Mouse (Mus musculus): ENCODE measurements around the gene Cmtr2. TPM values are rescaled to one million over a fixed set of nuclear protein-coding genes. Genes with fewer than 3 reads are reported as not detected.

The Cmtr2 gene
- total RNA-seq, 2 experiments from 2014 or later: 5.7 to 6.1 TPM

- no peak for DNase-seq (ENCODE audit: extremely low spot score in 1 of 2, low spot score in 1 of 2)
Measured at GRCm38 (mm10) chr8:110247238-110247637, 31.8 kb downstream of the Cmtr2 start.

- DNase-seq (ENCODE audit: extremely low spot score in 1 of 2, low spot score in 1 of 2): no peak
Measured at GRCm38 (mm10) chr8:110253986-110254385, 38.5 kb downstream of the Cmtr2 start.

DNA sequence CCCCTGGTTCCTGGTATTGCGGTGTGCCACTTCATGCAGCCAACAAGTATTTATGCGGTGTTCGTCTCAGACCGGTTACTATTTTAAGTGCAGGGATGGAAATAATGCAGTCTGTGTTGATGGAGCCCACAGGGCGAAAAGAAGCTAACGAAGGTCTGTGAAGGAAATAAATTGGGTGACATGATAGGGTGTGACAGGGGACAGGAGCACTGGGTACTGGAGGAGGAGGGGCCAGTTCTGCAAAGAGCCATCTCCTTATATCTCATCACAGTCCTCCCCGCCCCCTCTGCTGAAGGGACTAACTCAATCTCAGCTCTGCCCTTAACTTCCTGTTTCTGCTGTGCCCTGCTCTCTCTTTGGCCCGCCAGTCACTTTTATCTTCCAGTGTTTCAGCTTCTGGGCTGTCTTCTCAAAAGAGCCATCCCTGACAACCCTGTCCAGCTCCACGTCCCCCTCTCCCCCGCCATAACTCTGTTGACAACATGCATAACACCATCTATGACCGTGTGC lies 50.4 kb downstream of the Cmtr2 start:
- no peak for DNase-seq (ENCODE audit: extremely low spot score in 1 of 2, low spot score in 1 of 2)

- DNase-seq (ENCODE audit: extremely low spot score in 1 of 2, low spot score in 1 of 2): peak; percentile 82 to 85
Measured at GRCm38 (mm10) chr8:110266741-110267140, 51.3 kb downstream of the Cmtr2 start, which contains the start of gene Hydin. Gene Hydin (plus strand): TSS chr8:110266977.

DNA sequence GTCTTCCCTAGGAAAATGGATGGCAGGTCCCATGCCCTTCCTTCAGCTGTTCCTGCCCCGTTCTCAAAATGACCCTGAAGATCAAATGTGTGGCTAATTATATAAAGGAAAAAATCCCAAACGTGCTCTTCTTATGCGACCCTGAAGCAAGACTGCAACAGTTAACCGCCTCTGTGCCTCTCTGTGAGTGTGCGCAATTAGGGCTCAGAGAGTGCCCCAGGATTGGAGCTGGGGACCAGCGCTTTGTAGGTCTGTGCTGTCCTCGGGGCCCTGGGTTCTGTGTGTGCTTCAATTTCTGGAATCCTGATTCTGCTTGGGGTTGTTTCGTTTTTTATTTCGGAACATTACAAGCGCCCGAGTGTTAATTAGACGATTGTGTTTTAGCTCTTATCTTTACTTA lies 51.8 kb downstream of the Cmtr2 start:
- DNase-seq (ENCODE audit: extremely low spot score in 1 of 2, low spot score in 1 of 2): no peak

DNA sequence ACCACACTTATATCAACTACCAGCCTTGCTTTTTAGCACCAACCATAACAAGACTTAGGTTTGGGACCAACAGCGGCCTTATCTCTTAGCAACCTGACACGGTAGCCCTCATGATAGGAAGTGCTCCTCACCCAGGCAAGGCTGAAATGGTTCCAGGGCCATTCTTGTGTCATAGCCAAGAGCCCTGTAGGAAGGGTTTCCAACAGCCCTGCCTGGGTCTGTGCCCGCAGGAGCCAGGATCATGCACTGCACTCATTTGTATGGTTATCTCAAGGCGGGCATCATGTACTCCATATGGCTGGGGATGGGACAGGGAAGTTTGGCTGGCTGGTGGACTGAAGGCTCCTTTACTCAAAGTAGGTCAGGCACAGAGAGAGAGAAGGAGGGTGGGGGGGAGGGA lies 55.2 kb downstream of the Cmtr2 start:
- DNase-seq (ENCODE audit: extremely low spot score in 1 of 2, low spot score in 1 of 2): no peak

DNA sequence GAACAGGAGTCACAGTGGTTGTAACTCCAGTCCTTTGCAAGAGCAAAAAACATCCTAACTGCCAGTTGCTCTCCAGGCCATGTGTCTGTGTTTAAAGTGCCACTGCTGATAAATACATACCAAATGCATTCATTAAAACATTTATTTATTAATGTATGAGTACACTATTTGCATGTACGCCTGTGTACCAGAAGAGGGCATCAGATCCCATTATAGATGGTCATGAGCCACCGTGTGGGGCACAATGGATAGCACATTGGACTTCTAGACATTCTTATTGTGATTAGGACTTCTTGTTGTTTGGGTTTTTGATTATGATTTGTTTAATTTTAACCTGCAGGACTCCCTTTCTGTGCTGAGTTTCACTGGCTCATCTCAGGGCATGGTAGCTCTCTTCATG lies 57.9 kb downstream of the Cmtr2 start:
- DNase-seq (ENCODE audit: extremely low spot score in 1 of 2, low spot score in 1 of 2): no peak

Other genes with a start within 250 kb of the Cmtr2 start
- gene Tat, start 225.2 kb upstream of the Cmtr2 start, total RNA-seq (2021): not detected
- gene Chst4, start 175.9 kb upstream of the Cmtr2 start, total RNA-seq (2021): not detected
- gene Zfp612, start 135.9 kb upstream of the Cmtr2 start, total RNA-seq (2021): 10 to 100 TPM; 26.0 to 29.7 TPM
- not detected for gene Gm21964, start 114.5 kb upstream of the Cmtr2 start, total RNA-seq (2021)
- gene Gm17720, start 112.9 kb upstream of the Cmtr2 start, total RNA-seq (2021): not detected
- gene Calb2, start 47.5 kb upstream of the Cmtr2 start, total RNA-seq (2021): 10 to 100 TPM; 45.5 to 55.4 TPM
- under 1 TPM; 0.37 to 0.47 TPM for gene Hydin, start 51.3 kb downstream of the Cmtr2 start, total RNA-seq (2021)

Measured in layer of hippocampus, postnatal 25 days (tissue).